Mouse (Mus musculus) left cerebral cortex, adult 9 months (tissue): ENCODE results near the gene Tnfaip1.
A peak's percentile ranks its signal among the peaks of the same experiment; 100 is the strongest.
"Not testable (repeated sequence)": the region's sequence is repeated elsewhere in the genome, so short reads cannot be mapped to it uniquely, and the experiment has no call there.

Source experiments
- DNase-seq, 2 experiments: peaks; one replicate each; pipeline ENCODE4 v3.0.0; 2022; ENCODE audit warnings: low spot score in 2 of 2

Gene Tnfaip1

GRCm38 (mm10) chr11:78536690-78537084 lies 555 bp upstream of the Tnfaip1 start:
- no peak for DNase-seq

- DNase-seq = peak in 1 of 2 experiments; percentile 24
These were observed 604 bp downstream of the Tnfaip1 start for GRCm38 (mm10) chr11:78535376-78536079.

GRCm38 (mm10) chr11:78534516-78534915 lies 1.6 kb downstream of the Tnfaip1 start:
- DNase-seq = no peak

GRCm38 (mm10) chr11:78531515-78531914 lies 4.6 kb downstream of the Tnfaip1 start:
- DNase-seq = not testable (repeated sequence)

GRCm38 (mm10) chr11:78531046-78531445 lies 5.1 kb downstream of the Tnfaip1 start:
- no peak for DNase-seq

GRCm38 (mm10) chr11:78530001-78530400 lies 6.1 kb downstream of the Tnfaip1 start:
- DNase-seq = no peak

- DNase-seq = no peak
These were observed 7.4 kb downstream of the Tnfaip1 start for GRCm38 (mm10) chr11:78528714-78529113.

- no peak for DNase-seq
These were observed 11.3 kb downstream of the Tnfaip1 start for GRCm38 (mm10) chr11:78524838-78525237.

- DNase-seq = no peak
These were observed 12.7 kb downstream of the Tnfaip1 start for GRCm38 (mm10) chr11:78523241-78523955.

- no peak for DNase-seq
These were observed 13.6 kb downstream of the Tnfaip1 start for GRCm38 (mm10) chr11:78522481-78522997.

GRCm38 (mm10) chr11:78521880-78522279 lies 14.3 kb downstream of the Tnfaip1 start:
- DNase-seq = no peak

GRCm38 (mm10) chr11:78518931-78519330 lies 17.2 kb downstream of the Tnfaip1 start:
- no peak for DNase-seq

- no peak for DNase-seq
These were observed 20.4 kb downstream of the Tnfaip1 start for GRCm38 (mm10) chr11:78515549-78516325.

GRCm38 (mm10) chr11:78513106-78513790 lies 22.9 kb downstream of the Tnfaip1 start:
- DNase-seq = no peak

- DNase-seq = peak; percentile 73 to 84
These were observed 23.8 kb downstream of the Tnfaip1 start, which contains the start of the genes Tmem199 and Poldip2 for GRCm38 (mm10) chr11:78512025-78512957. Tmem199 (minus strand) TSS chr11:78512172. Poldip2 (plus strand) TSS chr11:78512193.

GRCm38 (mm10) chr11:78509148-78509547 lies 27.0 kb downstream of the Tnfaip1 start:
- DNase-seq = no peak

- no peak for DNase-seq
These were observed 30.7 kb downstream of the Tnfaip1 start for GRCm38 (mm10) chr11:78505430-78505829.

- peak in 1 of 2 experiments; percentile 29 for DNase-seq
These were observed 33.1 kb downstream of the Tnfaip1 start, which contains the start of gene Sebox for GRCm38 (mm10) chr11:78502909-78503650. Sebox (plus strand) TSS chr11:78503447.

GRCm38 (mm10) chr11:78501529-78501928 lies 34.6 kb downstream of the Tnfaip1 start:
- no peak for DNase-seq
